Mouse (Mus musculus): Measurements from ENCODE around the gene Slc25a45. TPM values are rescaled to one million over a fixed set of nuclear protein-coding genes. Genes with fewer than 3 reads are reported as not detected.

Gene Slc25a45
- total RNA-seq, 2 experiments from 2014 or later: 2.5 to 2.7 TPM

- intact Hi-C loops (cut with DNase I): no loop called here
- Histone ChIP-seq H3K4me3 (peak overlapping the region; percentile 39), H3K27ac (peak overlapping the region; percentile 99)
- no peak for DNase-seq (ENCODE audit: extremely low spot score in 1 of 2, low spot score in 2 of 2)
- no peak for TF ChIP-seq CTCF (IDR thresholded peaks at IDR 0.05)
These were observed 35.4 kb upstream of the Slc25a45 start for GRCm38 (mm10) chr19:5841999-5842784.

GRCm38 (mm10) chr19:5842785-5843730 lies 34.5 kb upstream of the Slc25a45 start:
- Histone ChIP-seq H3K4me3 (peak overlapping the region; percentile 39), H3K27ac (peak overlapping the region; percentile 99)
- no peak for DNase-seq (ENCODE audit: extremely low spot score in 1 of 2, low spot score in 2 of 2)
- TF ChIP-seq CTCF (IDR thresholded peaks at IDR 0.05): no peak; the same call in 1 of the 2 replicates
- intact Hi-C loops (cut with DNase I): no loop called here

GRCm38 (mm10) chr19:5843781-5844691 lies 33.6 kb upstream of the Slc25a45 start:
- TF ChIP-seq CTCF (IDR thresholded peaks at IDR 0.05): no peak
- Histone ChIP-seq H3K27ac (peak overlapping the region; percentile 99), H3K4me3 (peak overlapping the region; percentile 39)
- intact Hi-C loops (cut with DNase I): no loop called here
- no peak for DNase-seq (ENCODE audit: extremely low spot score in 1 of 2, low spot score in 2 of 2)

GRCm38 (mm10) chr19:5844831-5845318 lies 32.7 kb upstream of the Slc25a45 start:
- peak overlapping the region; percentile 39 for H3K4me3 ChIP-seq
- DNase-seq (ENCODE audit: extremely low spot score in 1 of 2, low spot score in 2 of 2): no peak

GRCm38 (mm10) chr19:5845319-5846135 lies 32.1 kb upstream of the Slc25a45 start:
- Histone ChIP-seq H3K27ac (peak overlapping the region; percentile 99), H3K4me3 (peak overlapping the region; percentile 41)
- DNase-seq (ENCODE audit: extremely low spot score in 1 of 2, low spot score in 2 of 2): peak; percentile 88 to 89
- intact Hi-C loops (cut with DNase I): loop anchor here (1.0 kb wide), 2 partner anchors 23 to 42 kb away; no protein-coding TSS in a partner anchor
- peak; percentile 15 for TF ChIP-seq CTCF (IDR thresholded peaks at IDR 0.05)

More at GRCm38 (mm10) chr19:5844831-5845318, 32.7 kb upstream of the Slc25a45 start:
- no peak for TF ChIP-seq CTCF (IDR thresholded peaks at IDR 0.05)
- intact Hi-C loops (cut with DNase I): no loop called here
- peak overlapping the region; percentile 99 for H3K27ac ChIP-seq

GRCm38 (mm10) chr19:5846154-5846553 lies 31.5 kb upstream of the Slc25a45 start:
- peak; percentile 7 for TF ChIP-seq CTCF (IDR thresholded peaks at IDR 0.05)

GRCm38 (mm10) chr19:5846557-5847305 lies 30.9 kb upstream of the Slc25a45 start:
- intact Hi-C loops (cut with DNase I): loop anchor here (1.0 kb wide), 2 partner anchors 24 to 43 kb away; no protein-coding TSS in a partner anchor

More at GRCm38 (mm10) chr19:5846154-5846553, 31.5 kb upstream of the Slc25a45 start:
- intact Hi-C loops (cut with DNase I): loop anchor here (1.0 kb wide), 2 partner anchors 24 to 43 kb away; no protein-coding TSS in a partner anchor
- peak overlapping the region; percentile 99 for H3K27ac ChIP-seq
- H3K4me3 ChIP-seq: peak overlapping the region; percentile 41
- no peak for DNase-seq (ENCODE audit: extremely low spot score in 1 of 2, low spot score in 2 of 2)

GRCm38 (mm10) chr19:5847306-5847796 lies 30.3 kb upstream of the Slc25a45 start:
- H3K27ac ChIP-seq: peak overlapping the region; percentile 99
- TF ChIP-seq CTCF (IDR thresholded peaks at IDR 0.05): no peak
- intact Hi-C loops (cut with DNase I): no loop called here
- peak overlapping the region; percentile 36; the same call in 1 of the 2 replicates for H3K4me3 ChIP-seq
- no peak for DNase-seq (ENCODE audit: extremely low spot score in 1 of 2, low spot score in 2 of 2)

More at GRCm38 (mm10) chr19:5846557-5847305, 30.9 kb upstream of the Slc25a45 start:
- peak; percentile 82 to 87 for DNase-seq (ENCODE audit: extremely low spot score in 1 of 2, low spot score in 2 of 2)
- TF ChIP-seq CTCF (IDR thresholded peaks at IDR 0.05): no peak; the same call in 1 of the 2 replicates
- H3K27ac ChIP-seq: peak overlapping the region; percentile 99
- H3K4me3 ChIP-seq: peak overlapping the region; percentile 36

All from left cerebral cortex, adult 2 months (tissue).